In genomic region chr15:25623556-25624180, GRCm38 (mm10) we compare ENCODE assay signal across 8 mouse cellular contexts. TPM values are rescaled to one million over a fixed set of nuclear protein-coding genes. Genes with fewer than 3 reads are reported as not detected.
A peak's percentile ranks its signal among the peaks of the same experiment; 100 is the strongest.
DNase-seq lines count a peak whose midpoint lies in the region; ATAC-seq and TF ChIP-seq lines count a peak whose summit lies in the region.

No protein-coding gene starts in this region.

- no peaks in the 10 kb centered on the region for H3K27me3 ChIP-seq in embryonic facial prominence, embryonic 14.5 days (replicated peaks; ENCODE audit: control insufficient read depth, insufficient read depth, low read length)
- no peaks in the 10 kb centered on the region for H3K27me3 ChIP-seq in intestine, postnatal 0 days (replicated peaks; ENCODE audit: control insufficient read depth, insufficient read depth, low read length)
- H3K27me3 ChIP-seq in neural tube, embryonic 13.5 days, result peaks cover 33% of the 10 kb centered on the region

- WGBS in lung, adult 2 months, result 3% methylated on average over 9 of the region's 9 CpGs
- 5% methylated on average over 9 of the region's 9 CpGs for WGBS in embryonic facial prominence, embryonic 14.5 days
- WGBS in intestine, postnatal 0 days, result 3% methylated on average over 9 of the region's 9 CpGs
- WGBS in neural tube, embryonic 13.5 days, result 10% methylated on average over 9 of the region's 9 CpGs

- TF ChIP-seq CTCF in lung, adult 2 months (IDR thresholded peaks at IDR 0.05; ENCODE audit: insufficient read depth, low read length), result no peak
- no peak for TF ChIP-seq CTCF in intestine, postnatal 0 days (IDR thresholded peaks at IDR 0.05; ENCODE audit: low read depth)

- DNase-seq in lung, adult 2 months, result peak; percentile 31
- no peak for DNase-seq in lung, postnatal 14 days
- DNase-seq in embryonic facial prominence, embryonic 14.5 days (ENCODE audit: low spot score), result peak; percentile 38
- DNase-seq in gastrocnemius, postnatal 4 days (ENCODE audit: low spot score in 2 of 2), result no peak
- no peak for DNase-seq in right cerebral cortex, postnatal 4 days

- ATAC-seq in embryonic facial prominence, embryonic 14.5 days (ENCODE audit: low read depth), result no peak
- ATAC-seq in intestine, postnatal 0 days, result no peak
- no peak for ATAC-seq in neural tube, embryonic 13.5 days (ENCODE audit: low read depth)
- no peak for ATAC-seq in cerebellum, adult (ENCODE audit: insufficient number of reproducible peaks, low FRiP score, low TSS enrichment)

- no peaks in the 10 kb centered on the region for H3K36me3 ChIP-seq in embryonic facial prominence, embryonic 14.5 days (ENCODE audit: control insufficient read depth, insufficient read depth, low read length)
- H3K36me3 ChIP-seq in intestine, postnatal 0 days (ENCODE audit: control insufficient read depth, insufficient read depth), result no peaks in the 10 kb centered on the region
- no peaks in the 10 kb centered on the region for H3K36me3 ChIP-seq in neural tube, embryonic 13.5 days

- peak overlapping the region; percentile 82 for H3K9ac ChIP-seq in embryonic facial prominence, embryonic 14.5 days (ENCODE audit: low read depth, low read length)
- peak overlapping the region; percentile 88 for H3K9ac ChIP-seq in intestine, postnatal 0 days (ENCODE audit: low read depth, low read length)
- H3K9ac ChIP-seq in neural tube, embryonic 13.5 days, result peak overlapping the region; percentile 75

- peak overlapping the region; percentile 89 for H3K27ac ChIP-seq in embryonic facial prominence, embryonic 14.5 days (replicated peaks; ENCODE audit: low read depth, low read length)
- no peak overlapping the region for H3K27ac ChIP-seq in intestine, postnatal 0 days (ENCODE audit: low read depth, low read length)
- no peak overlapping the region for H3K27ac ChIP-seq in neural tube, embryonic 13.5 days (replicated peaks)

- peaks cover 17% of the 10 kb centered on the region for H3K4me1 ChIP-seq in lung, adult 2 months (ENCODE audit: control insufficient read depth, insufficient read depth, low read length)
- H3K4me1 ChIP-seq in embryonic facial prominence, embryonic 14.5 days (ENCODE audit: control insufficient read depth, insufficient read depth, low read length), result peaks cover 28% of the 10 kb centered on the region
- H3K4me1 ChIP-seq in intestine, postnatal 0 days (replicated peaks; ENCODE audit: control insufficient read depth, insufficient read depth, low read length), result no peaks in the 10 kb centered on the region
- H3K4me1 ChIP-seq in neural tube, embryonic 13.5 days (replicated peaks), result peaks cover 33% of the 10 kb centered on the region

- peak overlapping the region; percentile 70 for H3K4me2 ChIP-seq in embryonic facial prominence, embryonic 14.5 days (ENCODE audit: low read depth, low read length)
- H3K4me2 ChIP-seq in intestine, postnatal 0 days (replicated peaks; ENCODE audit: low read depth), result peak overlapping the region; percentile 90
- peak overlapping the region; percentile 95 for H3K4me2 ChIP-seq in neural tube, embryonic 13.5 days

- H3K4me3 ChIP-seq in lung, adult 2 months (replicated peaks; ENCODE audit: extremely low read depth, low read depth, low read length), result peak overlapping the region; percentile 72
- peak overlapping the region; percentile 76 for H3K4me3 ChIP-seq in embryonic facial prominence, embryonic 14.5 days (ENCODE audit: low read depth, low read length)
- peak overlapping the region; percentile 93 for H3K4me3 ChIP-seq in intestine, postnatal 0 days (ENCODE audit: low read depth, low read length)
- H3K4me3 ChIP-seq in neural tube, embryonic 13.5 days, result peak overlapping the region; percentile 75

- no peaks in the 10 kb centered on the region for H3K9me3 ChIP-seq in embryonic facial prominence, embryonic 14.5 days (ENCODE audit: control insufficient read depth, low read length)
- H3K9me3 ChIP-seq in intestine, postnatal 0 days (ENCODE audit: control insufficient read depth), result no peaks in the 10 kb centered on the region
- H3K9me3 ChIP-seq in neural tube, embryonic 13.5 days, result no peaks in the 10 kb centered on the region

- TF ChIP-seq POLR2A in lung, adult 2 months (IDR thresholded peaks at IDR 0.05; ENCODE audit: borderline replicate concordance, extremely low read depth, low read depth, low read length), result no peak

RNA-seq across cellular contexts. Expression of gene Myo10, which starts 1.3 kb away (rescaled TPM):
- polyA plus RNA-seq in lung, adult 2 months (2012; rRNA removed), result 81.3 and 82.7 TPM in 2 replicates
- 35.0 and 41.8 TPM in 2 replicates for polyA plus RNA-seq in embryonic facial prominence, embryonic 14.5 days (2014; fragmentation: Nextera tagmentation; extraction: Ambion mirVana)
- 9.5 and 11.8 TPM in 2 replicates for polyA plus RNA-seq in intestine, postnatal 0 days (2015; fragmentation: Nextera tagmentation; extraction: Ambion mirVana)
- 23.7 and 26.0 TPM in 2 replicates for polyA plus RNA-seq in neural tube, embryonic 13.5 days (2015; fragmentation: Nextera tagmentation; extraction: Ambion mirVana)
- total RNA-seq in gastrocnemius, postnatal 4 days (2021), result 10 to 100 TPM; 71.0 to 72.9 TPM

Comparison
In these comparisons a context has a peak if more than half of its experiments do, and no peak if none do; other contexts are left out.
1. DNase-seq: peak in lung, adult 2 months (single experiment) and embryonic facial prominence, embryonic 14.5 days (single experiment); none in lung, postnatal 14 days (single experiment), gastrocnemius, postnatal 4 days (0 of 2) and right cerebral cortex, postnatal 4 days (single experiment).
2. Peak in every context shown above with its lines, with median percentiles within 50 percentile points of each other: H3K4me3 ChIP-seq, H3K4me2 ChIP-seq and H3K9ac ChIP-seq.